Mouse (Mus musculus): ENCODE results near the gene Abca8a. TPM values are rescaled to one million over a fixed set of nuclear protein-coding genes. Genes with fewer than 3 reads are reported as not detected.

Abca8a gene
- polyA plus RNA-seq (2014; fragmentation: Nextera tagmentation; extraction: Ambion mirVana) = 0.31 and 6.4 TPM in 2 replicates

GRCm38 (mm10) chr11:110095858-110096257 lies at the start of gene Abca8a:
TSS of gene Abca8a (minus strand) at chr11:110095978.
- Histone ChIP-seq H3K4me1 (ENCODE audit: control insufficient read depth, insufficient read depth, low read length) (no peaks in the 10 kb centered on the region), H3K9ac (replicated peaks; ENCODE audit: low read depth, low read length) (no peak within 1 kb of the TSS), H3K4me2 (ENCODE audit: low read depth, low read length) (no peak within 1 kb of the TSS), H3K27me3 (ENCODE audit: control insufficient read depth, insufficient read depth, low read length) (no peaks in the 10 kb centered on the region), H3K9me3 (ENCODE audit: control insufficient read depth, low read length) (no peaks in the 10 kb centered on the region), H3K27ac (ENCODE audit: low read depth, low read length) (no peak within 1 kb of the TSS), H3K36me3 (ENCODE audit: control insufficient read depth, insufficient read depth, low read length) (no peaks in the 10 kb centered on the region), H3K4me3 (ENCODE audit: low read depth, low read length) (no peak within 1 kb of the TSS)
- no peak for ATAC-seq (ENCODE audit: low read depth)
- 69% methylated on average over 5 of the region's 5 CpGs for WGBS

GRCm38 (mm10) chr11:110145421-110145820 lies 49.6 kb upstream of the Abca8a start:
- Histone ChIP-seq H3K27me3 (ENCODE audit: control insufficient read depth, insufficient read depth, low read length) (no peaks in the 10 kb centered on the region), H3K36me3 (ENCODE audit: control insufficient read depth, insufficient read depth, low read length) (no peaks in the 10 kb centered on the region), H3K9me3 (ENCODE audit: control insufficient read depth, low read length) (no peaks in the 10 kb centered on the region), H3K27ac (ENCODE audit: low read depth, low read length) (no peak overlapping the region), H3K4me3 (ENCODE audit: low read depth, low read length) (no peak overlapping the region), H3K4me2 (ENCODE audit: low read depth, low read length) (no peak overlapping the region), H3K4me1 (ENCODE audit: control insufficient read depth, insufficient read depth, low read length) (no peaks in the 10 kb centered on the region), H3K9ac (replicated peaks; ENCODE audit: low read depth, low read length) (no peak overlapping the region)
- WGBS = 87% methylated on average over 11 of the region's 11 CpGs
- no peak for ATAC-seq (ENCODE audit: low read depth)

GRCm38 (mm10) chr11:110130760-110131159 lies 35.0 kb upstream of the Abca8a start:
- Histone ChIP-seq H3K9ac (replicated peaks; ENCODE audit: low read depth, low read length) (no peak overlapping the region), H3K4me3 (ENCODE audit: low read depth, low read length) (no peak overlapping the region), H3K36me3 (ENCODE audit: control insufficient read depth, insufficient read depth, low read length) (no peaks in the 10 kb centered on the region), H3K27me3 (ENCODE audit: control insufficient read depth, insufficient read depth, low read length) (no peaks in the 10 kb centered on the region), H3K27ac (ENCODE audit: low read depth, low read length) (no peak overlapping the region), H3K4me1 (ENCODE audit: control insufficient read depth, insufficient read depth, low read length) (no peaks in the 10 kb centered on the region), H3K4me2 (ENCODE audit: low read depth, low read length) (no peak overlapping the region), H3K9me3 (ENCODE audit: control insufficient read depth, low read length) (no peaks in the 10 kb centered on the region)
- no peak for ATAC-seq (ENCODE audit: low read depth)
- WGBS = 87% methylated on average over 5 of the region's 5 CpGs

GRCm38 (mm10) chr11:110111137-110111536 lies 15.4 kb upstream of the Abca8a start:
- Histone ChIP-seq H3K27me3 (ENCODE audit: control insufficient read depth, insufficient read depth, low read length) (no peaks in the 10 kb centered on the region), H3K36me3 (ENCODE audit: control insufficient read depth, insufficient read depth, low read length) (no peaks in the 10 kb centered on the region), H3K4me2 (ENCODE audit: low read depth, low read length) (no peak overlapping the region), H3K9me3 (ENCODE audit: control insufficient read depth, low read length) (no peaks in the 10 kb centered on the region), H3K27ac (ENCODE audit: low read depth, low read length) (no peak overlapping the region), H3K4me3 (ENCODE audit: low read depth, low read length) (no peak overlapping the region), H3K9ac (replicated peaks; ENCODE audit: low read depth, low read length) (no peak overlapping the region), H3K4me1 (ENCODE audit: control insufficient read depth, insufficient read depth, low read length) (no peaks in the 10 kb centered on the region)
- 49% methylated on average over 4 of the region's 4 CpGs for WGBS
- ATAC-seq (ENCODE audit: low read depth) = no peak

GRCm38 (mm10) chr11:110101437-110101836 lies 5.7 kb upstream of the Abca8a start:
- ATAC-seq (ENCODE audit: low read depth) = no peak
- 88% methylated on average over 7 of the region's 7 CpGs for WGBS
- Histone ChIP-seq H3K27me3 (ENCODE audit: control insufficient read depth, insufficient read depth, low read length) (no peaks in the 10 kb centered on the region), H3K9me3 (ENCODE audit: control insufficient read depth, low read length) (no peaks in the 10 kb centered on the region), H3K4me3 (ENCODE audit: low read depth, low read length) (no peak overlapping the region), H3K9ac (replicated peaks; ENCODE audit: low read depth, low read length) (no peak overlapping the region), H3K36me3 (ENCODE audit: control insufficient read depth, insufficient read depth, low read length) (no peaks in the 10 kb centered on the region), H3K4me2 (ENCODE audit: low read depth, low read length) (no peak overlapping the region), H3K4me1 (ENCODE audit: control insufficient read depth, insufficient read depth, low read length) (no peaks in the 10 kb centered on the region), H3K27ac (ENCODE audit: low read depth, low read length) (no peak overlapping the region)

- H3K9ac ChIP-seq (replicated peaks; ENCODE audit: low read depth, low read length) = no peak overlapping the region
- no peaks in the 10 kb centered on the region for H3K9me3 ChIP-seq (ENCODE audit: control insufficient read depth, low read length)
- no peak overlapping the region for H3K4me2 ChIP-seq (ENCODE audit: low read depth, low read length)
- no peak overlapping the region for H3K4me3 ChIP-seq (ENCODE audit: low read depth, low read length)
- H3K27ac ChIP-seq (ENCODE audit: low read depth, low read length) = no peak overlapping the region
- ATAC-seq (ENCODE audit: low read depth) = no peak
- H3K4me1 ChIP-seq (ENCODE audit: control insufficient read depth, insufficient read depth, low read length) = no peaks in the 10 kb centered on the region
- 86% methylated on average over 4 of the region's 4 CpGs for WGBS
- no peaks in the 10 kb centered on the region for H3K36me3 ChIP-seq (ENCODE audit: control insufficient read depth, insufficient read depth, low read length)
- no peaks in the 10 kb centered on the region for H3K27me3 ChIP-seq (ENCODE audit: control insufficient read depth, insufficient read depth, low read length)
These were observed 3.1 kb upstream of the Abca8a start for GRCm38 (mm10) chr11:110098901-110099300.

GRCm38 (mm10) chr11:110097465-110097864 lies 1.7 kb upstream of the Abca8a start:
- no peak for ATAC-seq (ENCODE audit: low read depth)
- Histone ChIP-seq H3K4me3 (ENCODE audit: low read depth, low read length) (no peak overlapping the region), H3K27ac (ENCODE audit: low read depth, low read length) (no peak overlapping the region), H3K4me2 (ENCODE audit: low read depth, low read length) (no peak overlapping the region), H3K36me3 (ENCODE audit: control insufficient read depth, insufficient read depth, low read length) (no peaks in the 10 kb centered on the region), H3K9ac (replicated peaks; ENCODE audit: low read depth, low read length) (no peak overlapping the region), H3K27me3 (ENCODE audit: control insufficient read depth, insufficient read depth, low read length) (no peaks in the 10 kb centered on the region), H3K9me3 (ENCODE audit: control insufficient read depth, low read length) (no peaks in the 10 kb centered on the region), H3K4me1 (ENCODE audit: control insufficient read depth, insufficient read depth, low read length) (no peaks in the 10 kb centered on the region)
- WGBS = 79% methylated on average over 6 of the region's 6 CpGs

GRCm38 (mm10) chr11:110094846-110095380 lies 865 bp downstream of the Abca8a start:
- no peaks in the 10 kb centered on the region for H3K4me1 ChIP-seq (ENCODE audit: control insufficient read depth, insufficient read depth, low read length)
- WGBS = 67% methylated on average over 7 of the region's 7 CpGs
- no peak overlapping the region for H3K9ac ChIP-seq (replicated peaks; ENCODE audit: low read depth, low read length)
- ATAC-seq (ENCODE audit: low read depth) = no peak
- H3K4me2 ChIP-seq (ENCODE audit: low read depth, low read length) = no peak overlapping the region
- H3K27ac ChIP-seq (ENCODE audit: low read depth, low read length) = no peak overlapping the region
- H3K4me3 ChIP-seq (ENCODE audit: low read depth, low read length) = no peak overlapping the region
- no peaks in the 10 kb centered on the region for H3K27me3 ChIP-seq (ENCODE audit: control insufficient read depth, insufficient read depth, low read length)
- H3K36me3 ChIP-seq (ENCODE audit: control insufficient read depth, insufficient read depth, low read length) = no peaks in the 10 kb centered on the region
- no peaks in the 10 kb centered on the region for H3K9me3 ChIP-seq (ENCODE audit: control insufficient read depth, low read length)

- no peaks in the 10 kb centered on the region for H3K9me3 ChIP-seq (ENCODE audit: control insufficient read depth, low read length)
- H3K4me2 ChIP-seq (ENCODE audit: low read depth, low read length) = no peak overlapping the region
- no peaks in the 10 kb centered on the region for H3K36me3 ChIP-seq (ENCODE audit: control insufficient read depth, insufficient read depth, low read length)
- 76% methylated on average over 3 of the region's 3 CpGs for WGBS
- no peak overlapping the region for H3K27ac ChIP-seq (ENCODE audit: low read depth, low read length)
- no peak overlapping the region for H3K9ac ChIP-seq (replicated peaks; ENCODE audit: low read depth, low read length)
- ATAC-seq (ENCODE audit: low read depth) = no peak
- no peaks in the 10 kb centered on the region for H3K4me1 ChIP-seq (ENCODE audit: control insufficient read depth, insufficient read depth, low read length)
- H3K27me3 ChIP-seq (ENCODE audit: control insufficient read depth, insufficient read depth, low read length) = no peaks in the 10 kb centered on the region
- H3K4me3 ChIP-seq (ENCODE audit: low read depth, low read length) = no peak overlapping the region
These were observed 1.5 kb downstream of the Abca8a start for GRCm38 (mm10) chr11:110094236-110094635.

Data from neural tube, embryonic 14.5 days (tissue).